Mouse (Mus musculus) bone marrow, adult 2 months (tissue): ENCODE measurements around the gene S100a3.

Experiments used
- CTCF ChIP-seq: fragments of 200-500 bp; IDR thresholded peaks from 2 replicates; pipeline ENCODE4 v1.5.1; 2011; ENCODE audit warnings: low read length, control low read depth; ENCODE audit not compliant: control insufficient read depth, insufficient read depth
- POLR2A ChIP-seq: fragments of 200-500 bp; IDR thresholded peaks from 2 replicates; pipeline ENCODE4 v1.6.1; 2011; ENCODE audit warnings: low read depth, mild to moderate bottlenecking, control low read depth, low read length, borderline replicate concordance; ENCODE audit not compliant: control insufficient read depth

DNA sequence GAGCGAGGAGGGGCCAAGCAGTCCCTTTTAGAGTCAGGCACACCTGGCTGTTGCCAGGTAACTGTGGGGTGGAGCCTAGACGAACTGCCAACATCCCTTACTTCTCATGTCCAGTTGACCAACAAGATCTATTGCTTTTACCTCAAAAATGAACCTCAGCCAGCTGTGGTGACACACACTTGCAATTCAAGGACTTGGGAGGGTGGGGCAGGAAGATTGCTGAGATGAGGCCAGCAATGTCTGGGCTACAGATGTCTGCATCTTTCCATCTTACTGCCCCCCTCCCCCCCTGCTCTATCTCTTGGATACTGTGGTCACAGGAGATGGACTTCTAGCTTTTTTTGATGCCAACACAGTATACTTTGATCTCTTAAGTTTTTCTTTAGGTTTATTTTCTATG, 8.1 kb upstream of the S100a3 start:
- no peak for TF ChIP-seq CTCF
- TF ChIP-seq POLR2A = no peak
